Mouse (Mus musculus): ENCODE data around the gene Olfr716. TPM values are rescaled to one million over a fixed set of nuclear protein-coding genes. Genes with fewer than 3 reads are reported as not detected.
"Not testable (repeated sequence)": the region's sequence is repeated elsewhere in the genome, so short reads cannot be mapped to it uniquely, and the experiment has no call there.

Olfr716 gene
- not detected in 2 replicates for polyA plus RNA-seq (2015; fragmentation: Nextera tagmentation; extraction: Ambion mirVana)

- H3K9me3 ChIP-seq; ATAC-seq (ENCODE audit: insufficient number of reproducible peaks, low FRiP score, low TSS enrichment, low read depth); H3K9ac ChIP-seq; H3K27ac ChIP-seq; H3K4me3 ChIP-seq; H3K27me3 ChIP-seq; H3K4me2 ChIP-seq; H3K36me3 ChIP-seq; H3K4me1 ChIP-seq: not testable (repeated sequence)
- 75% methylated on average over 2 of the region's 2 CpGs for WGBS
Observed at GRCm38 (mm10) chr7:107138027-107138426, at the start of gene Olfr716. Gene Olfr716, plus strand, starts transcription at chr7:107138327.

- no peaks in the 10 kb centered on the region for H3K9me3 ChIP-seq
- no peak within 1 kb of the TSS for H3K27ac ChIP-seq
- no peaks in the 10 kb centered on the region for H3K4me1 ChIP-seq
- no peaks in the 10 kb centered on the region for H3K36me3 ChIP-seq
- H3K4me2 ChIP-seq: no peak within 1 kb of the TSS
- no peak for ATAC-seq (ENCODE audit: insufficient number of reproducible peaks, low FRiP score, low TSS enrichment, low read depth)
- no peaks in the 10 kb centered on the region for H3K27me3 ChIP-seq
- 53% methylated on average over 1 of the region's 1 CpGs for WGBS
- H3K9ac ChIP-seq: no peak within 1 kb of the TSS
- no peak within 1 kb of the TSS for H3K4me3 ChIP-seq
Observed at GRCm38 (mm10) chr7:107092920-107093319, 45.2 kb upstream of the Olfr716 start, which contains the start of gene Olfr17. Gene Olfr17, plus strand, starts transcription at chr7:107093220.

GRCm38 (mm10) chr7:107110269-107110668 is 27.9 kb upstream of the Olfr716 start, which contains the start of gene Olfr715b:
Gene Olfr715b, minus strand, starts transcription at chr7:107110369.
- not testable (repeated sequence) for ATAC-seq (ENCODE audit: insufficient number of reproducible peaks, low FRiP score, low TSS enrichment, low read depth); H3K27ac ChIP-seq; H3K27me3 ChIP-seq; H3K4me2 ChIP-seq; H3K4me1 ChIP-seq; H3K9me3 ChIP-seq; H3K36me3 ChIP-seq; H3K9ac ChIP-seq; H3K4me3 ChIP-seq
- 72% methylated on average over 2 of the region's 2 CpGs for WGBS

GRCm38 (mm10) chr7:107130983-107131382 is 7.1 kb upstream of the Olfr716 start, which contains the start of gene Olfr715:
Gene Olfr715, minus strand, starts transcription at chr7:107131083.
- not testable (repeated sequence) for H3K36me3 ChIP-seq; ATAC-seq (ENCODE audit: insufficient number of reproducible peaks, low FRiP score, low TSS enrichment, low read depth); H3K4me1 ChIP-seq; H3K4me3 ChIP-seq; H3K9ac ChIP-seq; H3K4me2 ChIP-seq; H3K27me3 ChIP-seq; H3K27ac ChIP-seq; H3K9me3 ChIP-seq
- 74% methylated on average over 3 of the region's 3 CpGs for WGBS

GRCm38 (mm10) chr7:107166690-107167089 is 28.6 kb downstream of the Olfr716 start, which contains the start of gene Nlrp14:
Gene Nlrp14, plus strand, starts transcription at chr7:107166990.
- no peak for ATAC-seq (ENCODE audit: insufficient number of reproducible peaks, low FRiP score, low TSS enrichment, low read depth)
- Histone ChIP-seq H3K4me1 (no peaks in the 10 kb centered on the region), H3K27me3 (no peaks in the 10 kb centered on the region), H3K27ac (no peak within 1 kb of the TSS), H3K4me2 (no peak within 1 kb of the TSS), H3K9ac (no peak within 1 kb of the TSS), H3K36me3 (no peaks in the 10 kb centered on the region), H3K4me3 (no peak within 1 kb of the TSS), H3K9me3 (no peaks in the 10 kb centered on the region)
- 82% methylated on average over 10 of the region's 10 CpGs for whole genome bisulfite sequencing

GRCm38 (mm10) chr7:107180406-107180805 is 42.3 kb downstream of the Olfr716 start:
- Histone ChIP-seq H3K27ac (no peak overlapping the region), H3K9ac (no peak overlapping the region), H3K4me3 (no peak overlapping the region), H3K4me1 (no peaks in the 10 kb centered on the region), H3K4me2 (no peak overlapping the region), H3K36me3 (no peaks in the 10 kb centered on the region), H3K27me3 (no peaks in the 10 kb centered on the region), H3K9me3 (no peaks in the 10 kb centered on the region)
- no peak for ATAC-seq (ENCODE audit: insufficient number of reproducible peaks, low FRiP score, low TSS enrichment, low read depth)
- WGBS: 46% methylated on average over 2 of the region's 2 CpGs

Other genes starting within 250 kb of the Olfr716 start
- gene Olfr707, start 237.1 kb upstream of the Olfr716 start, polyA plus RNA-seq (2015; fragmentation: Nextera tagmentation; extraction: Ambion mirVana): not detected in 2 replicates
- gene Olfr1532-ps1, start 230.3 kb upstream of the Olfr716 start, polyA plus RNA-seq (2015; fragmentation: Nextera tagmentation; extraction: Ambion mirVana): not detected in 2 replicates
- gene Olfr709-ps1, start 206.1 kb upstream of the Olfr716 start, polyA plus RNA-seq (2015; fragmentation: Nextera tagmentation; extraction: Ambion mirVana): not detected in 2 replicates
- gene Olfr710, start 190.0 kb upstream of the Olfr716 start, polyA plus RNA-seq (2015; fragmentation: Nextera tagmentation; extraction: Ambion mirVana): not detected in 2 replicates
- not detected in 2 replicates for gene Olfr6, start 174.4 kb upstream of the Olfr716 start, polyA plus RNA-seq (2015; fragmentation: Nextera tagmentation; extraction: Ambion mirVana)
- not detected in 2 replicates for gene Olfr711, start 162.9 kb upstream of the Olfr716 start, polyA plus RNA-seq (2015; fragmentation: Nextera tagmentation; extraction: Ambion mirVana)
- not detected in 2 replicates for gene Olfr2, start 132.3 kb upstream of the Olfr716 start, polyA plus RNA-seq (2015; fragmentation: Nextera tagmentation; extraction: Ambion mirVana)
- not detected in 2 replicates for gene Olfr713, start 107.2 kb upstream of the Olfr716 start, polyA plus RNA-seq (2015; fragmentation: Nextera tagmentation; extraction: Ambion mirVana)
- not detected in 2 replicates for gene Olfr714, start 67.3 kb upstream of the Olfr716 start, polyA plus RNA-seq (2015; fragmentation: Nextera tagmentation; extraction: Ambion mirVana)
- not detected in 2 replicates for gene Olfr17, start 45.1 kb upstream of the Olfr716 start, polyA plus RNA-seq (2015; fragmentation: Nextera tagmentation; extraction: Ambion mirVana)
- gene Olfr715b, start 28.0 kb upstream of the Olfr716 start, polyA plus RNA-seq (2015; fragmentation: Nextera tagmentation; extraction: Ambion mirVana): not detected in 2 replicates
- gene Olfr715, start 7.2 kb upstream of the Olfr716 start, polyA plus RNA-seq (2015; fragmentation: Nextera tagmentation; extraction: Ambion mirVana): not detected in 2 replicates
- not detected in 2 replicates for gene Nlrp14, start 28.7 kb downstream of the Olfr716 start, polyA plus RNA-seq (2015; fragmentation: Nextera tagmentation; extraction: Ambion mirVana)
- not detected in 2 replicates for gene Rbmxl2, start 71.1 kb downstream of the Olfr716 start, polyA plus RNA-seq (2015; fragmentation: Nextera tagmentation; extraction: Ambion mirVana)
- gene Syt9, start 232.4 kb downstream of the Olfr716 start, polyA plus RNA-seq (2015; fragmentation: Nextera tagmentation; extraction: Ambion mirVana): 2.7 and 3.2 TPM in 2 replicates